In genomic region chr2:129065437-129066282, GRCm38 (mm10) we compare ENCODE assay signal across 8 mouse cellular contexts. TPM values are rescaled to one million over a fixed set of nuclear protein-coding genes. Genes with fewer than 3 reads are reported as not detected.
DNase-seq lines count a peak whose midpoint lies in the region; ATAC-seq lines count a peak whose summit lies in the region.

Ttl (plus strand) TSS chr2:129065942.

- no peaks in the 10 kb centered on the region for H3K36me3 ChIP-seq in intestine, embryonic 15.5 days
- H3K36me3 ChIP-seq in midbrain, embryonic 10.5 days: peaks cover 19% of the 10 kb centered on the region

- ATAC-seq in intestine, embryonic 15.5 days: peak; percentile 97

- intact Hi-C loops in left cerebral cortex, postnatal 4 days (cut with DNase I): loop anchor here (10.0 kb wide), 1 partner anchor 121 kb away; the partner anchor contains the start of gene Zc3h8

- DNase-seq in adrenal gland, postnatal 25 days: peak; percentile 87
- peak; percentile 81 for DNase-seq in embryo, embryonic 9.5 days (ENCODE audit: extremely low spot score)
- peak; percentile 68 to 78 for DNase-seq in gastrocnemius, postnatal 4 days (ENCODE audit: low spot score in 2 of 2)
- DNase-seq in left cerebral cortex, postnatal 4 days: peak; percentile 86
- DNase-seq in midbrain, embryonic 10.5 days (ENCODE audit: low spot score): peak; percentile 82
- DNase-seq in right cerebral cortex, postnatal 36 days (ENCODE audit: low spot score in 2 of 2): peak; percentile 48 to 60
- peak; percentile 72 to 73 for DNase-seq in urinary bladder, postnatal 4 days (ENCODE audit: low spot score in 2 of 2)

- H3K4me1 ChIP-seq in intestine, embryonic 15.5 days (replicated peaks): 0 out of 2 replicates have a peak, but pooled peaks cover 8% of the 10 kb centered on the region
- H3K4me1 ChIP-seq in midbrain, embryonic 10.5 days: peaks cover 24% of the 10 kb centered on the region

- H3K9me3 ChIP-seq in intestine, embryonic 15.5 days: no peaks in the 10 kb centered on the region
- H3K9me3 ChIP-seq in midbrain, embryonic 10.5 days (replicated peaks): peaks cover 6% of the 10 kb centered on the region; the same call in 1 of the 2 replicates

- WGBS in intestine, embryonic 15.5 days: 1% methylated on average over 61 of the region's 62 CpGs
- WGBS in midbrain, embryonic 10.5 days: 2% methylated on average over 56 of the region's 62 CpGs

- H3K9ac ChIP-seq in intestine, embryonic 15.5 days: peak within 1 kb of the TSS; percentile 70

- peak within 1 kb of the TSS; percentile 87 for H3K4me2 ChIP-seq in intestine, embryonic 15.5 days (replicated peaks)

- peak within 1 kb of the TSS; percentile 74 for H3K27ac ChIP-seq in intestine, embryonic 15.5 days
- peak within 1 kb of the TSS; percentile 89 for H3K27ac ChIP-seq in midbrain, embryonic 10.5 days (replicated peaks)

- peak within 1 kb of the TSS; percentile 90 for H3K4me3 ChIP-seq in intestine, embryonic 15.5 days (replicated peaks)
- H3K4me3 ChIP-seq in midbrain, embryonic 10.5 days: peak within 1 kb of the TSS; percentile 87

- no peaks in the 10 kb centered on the region for H3K27me3 ChIP-seq in intestine, embryonic 15.5 days (replicated peaks)
- H3K27me3 ChIP-seq in midbrain, embryonic 10.5 days (ENCODE audit: low read depth, poor library complexity, severe bottlenecking): no peaks in the 10 kb centered on the region

RNA-seq across cellular contexts. Expression of gene Ttl, which starts in this region (rescaled TPM):
- total RNA-seq in adrenal gland, postnatal 25 days (2021): 8.9 and 12.4 TPM in 2 replicates
- total RNA-seq in gastrocnemius, postnatal 4 days (2021): 10 to 100 TPM; 17.0 to 18.3 TPM
- 10.6 TPM in 2 replicates for polyA plus RNA-seq in intestine, embryonic 15.5 days (2015; fragmentation: Nextera tagmentation; extraction: Ambion mirVana)
- total RNA-seq in left cerebral cortex, postnatal 4 days (2021): 10 to 100 TPM; 90.0 to 95.0 TPM
- 12.4 and 13.3 TPM in 2 replicates for polyA plus RNA-seq in midbrain, embryonic 10.5 days (2016; fragmentation: Nextera tagmentation; extraction: Ambion mirVana)

Comparison
In these comparisons a context has a peak if more than half of its experiments do, and no peak if none do; other contexts are left out.
1. Peak in every context shown above with its lines: DNase-seq, ATAC-seq, H3K4me3 ChIP-seq and H3K27ac ChIP-seq.